Mouse (Mus musculus): ENCODE data around the gene Ap1g2.

The Ap1g2 gene

GRCm38 (mm10) chr14:55089199-55089947, 17.0 kb downstream of the Ap1g2 start:
- no peak for DNase-seq (ENCODE audit: low spot score in 2 of 2)

DNA sequence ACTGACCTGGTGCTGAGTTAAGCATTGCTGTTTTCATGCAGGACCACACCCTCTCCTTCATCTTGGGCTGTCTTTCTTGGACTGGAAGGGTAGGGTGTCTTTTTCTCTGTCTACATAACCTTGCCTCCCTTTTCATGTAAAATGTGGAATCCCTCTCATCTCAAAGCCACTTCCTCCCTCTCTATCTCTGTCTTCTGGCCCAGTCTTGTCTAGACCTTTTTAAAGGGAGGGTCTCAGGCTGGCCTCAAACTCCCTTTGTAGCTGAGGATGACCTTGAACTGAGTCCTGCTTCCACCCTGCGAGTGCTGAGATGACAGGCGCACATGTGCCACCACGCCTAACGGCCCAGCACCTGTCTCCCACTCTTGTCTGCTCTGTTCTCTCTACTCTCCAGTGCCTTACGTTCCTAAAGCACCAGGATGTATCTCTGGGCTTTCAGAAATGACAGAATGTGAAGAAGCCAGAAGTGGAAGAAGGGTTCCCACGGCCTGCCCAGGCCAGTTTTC, 20.3 kb downstream of the Ap1g2 start:
- DNase-seq (ENCODE audit: low spot score in 2 of 2): no peak

DNA sequence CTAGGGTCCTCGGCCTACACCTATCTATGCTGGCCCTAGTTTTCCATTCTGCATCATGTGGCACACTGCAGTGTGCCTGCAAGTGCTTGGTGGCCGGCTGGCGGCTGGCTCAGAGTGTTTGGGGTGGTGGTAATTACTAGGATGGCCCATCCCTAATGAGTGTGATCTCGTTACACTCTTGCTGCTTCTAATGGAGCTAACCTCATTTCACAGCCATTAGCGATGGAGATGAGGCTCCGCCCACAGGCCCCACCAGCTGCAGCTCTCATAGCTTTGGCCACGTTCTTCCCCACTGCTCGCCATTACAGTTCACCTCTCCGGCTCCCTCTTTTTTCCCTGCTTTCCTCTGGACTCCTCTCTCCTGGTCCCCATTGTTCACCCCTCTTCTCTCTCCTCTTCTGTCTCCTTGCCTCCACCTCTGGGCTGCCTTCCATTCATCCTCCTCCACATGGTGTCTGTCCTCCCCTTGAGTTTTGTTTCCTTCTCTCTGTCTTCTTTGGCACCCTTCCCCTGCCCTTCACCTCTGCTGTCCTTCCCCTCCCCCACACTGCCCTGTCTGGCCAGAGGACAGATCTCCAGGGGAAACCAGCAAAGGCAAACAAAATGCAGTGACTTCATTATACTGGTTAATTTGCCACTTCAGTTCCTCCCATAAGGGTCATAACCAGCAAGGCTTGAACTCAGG, 20.9 kb downstream of the Ap1g2 start:
- no peak for DNase-seq (ENCODE audit: low spot score in 2 of 2)

- DNase-seq (ENCODE audit: low spot score in 2 of 2): no peak
Observed at GRCm38 (mm10) chr14:55083481-55083880, 22.9 kb downstream of the Ap1g2 start.

DNA sequence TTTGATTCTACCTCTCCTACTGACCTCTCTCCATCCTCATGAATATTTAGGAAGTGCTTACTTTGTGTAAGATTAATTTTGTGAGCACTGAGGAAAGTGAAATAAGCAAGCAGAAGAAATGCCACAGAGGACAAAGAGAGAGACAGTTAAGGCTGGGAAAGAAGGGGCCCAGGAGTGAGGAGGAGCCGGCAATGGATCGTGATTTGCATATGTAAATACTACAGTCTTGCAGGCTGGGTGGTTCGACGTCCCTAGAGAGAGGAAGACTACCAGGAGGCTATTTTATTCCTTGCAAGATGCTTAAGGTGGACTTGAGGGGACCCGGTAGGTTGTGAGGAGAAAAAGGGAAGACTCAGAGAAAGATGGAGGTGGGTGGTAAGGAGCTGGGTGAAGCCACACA, 25.3 kb downstream of the Ap1g2 start:
- no peak for DNase-seq (ENCODE audit: low spot score in 2 of 2)

DNA sequence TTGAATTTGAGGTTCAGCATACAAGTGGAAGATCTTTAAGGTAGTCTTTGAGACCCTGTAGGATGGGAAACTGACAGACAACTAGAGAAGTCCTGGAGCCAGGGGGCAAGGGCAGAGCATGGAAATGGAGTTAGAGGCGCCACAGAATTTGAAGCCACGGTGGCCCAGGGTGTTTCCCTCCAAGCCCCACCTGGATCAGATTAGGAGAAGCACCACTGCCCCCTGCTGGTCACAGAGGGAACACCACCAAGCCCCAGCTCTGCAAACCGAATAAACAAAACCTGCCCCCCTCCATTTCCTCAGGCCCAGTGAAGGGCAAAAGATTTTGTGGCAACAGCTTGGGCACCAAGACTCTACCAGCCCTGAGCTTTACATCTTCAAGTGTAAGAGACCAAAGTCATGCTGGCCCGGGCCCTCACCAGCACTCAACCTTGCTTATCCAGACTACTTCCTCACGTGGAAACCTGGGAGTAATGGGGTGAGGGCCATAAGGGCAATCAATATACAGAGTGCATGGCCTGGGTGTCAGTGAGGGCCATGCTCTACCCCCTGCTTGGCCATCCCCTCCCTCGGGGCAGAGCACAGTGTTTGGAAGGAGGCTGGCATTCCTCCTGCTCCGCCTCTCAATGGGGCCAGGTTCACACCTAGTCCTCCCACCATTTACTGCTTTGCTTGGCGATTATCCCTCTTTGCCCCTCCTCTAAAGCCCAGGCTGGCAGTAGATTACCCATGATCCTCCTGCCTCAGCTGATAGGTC, 27.0 kb downstream of the Ap1g2 start:
- DNase-seq (ENCODE audit: low spot score in 2 of 2): peak in 1 of 2 experiments; percentile 79

DNA sequence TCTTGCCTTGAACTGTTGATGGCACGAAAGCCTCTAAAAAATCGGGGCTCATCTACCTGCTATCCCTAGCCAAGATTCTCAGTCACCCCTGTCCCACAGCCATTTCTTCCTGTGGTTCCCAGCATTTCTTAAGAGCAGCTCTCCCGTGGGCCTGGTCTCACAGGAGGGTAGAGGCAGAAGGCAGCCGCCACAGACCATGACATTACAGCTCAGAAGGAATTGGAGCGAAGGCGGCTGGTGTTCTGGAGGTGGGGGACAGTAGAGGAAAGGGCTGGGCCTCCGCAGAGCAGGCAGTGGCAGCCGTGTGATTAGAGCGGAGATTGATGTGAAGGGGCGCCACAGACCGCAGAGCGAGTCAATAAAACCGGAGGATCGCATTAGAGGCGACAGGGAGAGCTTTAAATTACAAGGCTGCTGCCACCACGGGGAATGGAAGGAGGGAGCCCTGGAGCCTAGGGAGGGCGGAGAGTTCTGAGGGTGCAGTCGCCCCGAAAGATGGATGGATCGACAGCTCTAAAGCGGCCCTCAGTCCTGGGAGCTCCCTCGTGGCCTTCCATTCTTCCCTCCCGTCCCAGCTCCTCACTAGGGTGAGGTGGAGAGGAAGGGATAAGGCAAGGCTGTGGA, 27.9 kb downstream of the Ap1g2 start:
- peak in 1 of 2 experiments; percentile 54 for DNase-seq (ENCODE audit: low spot score in 2 of 2)

DNA sequence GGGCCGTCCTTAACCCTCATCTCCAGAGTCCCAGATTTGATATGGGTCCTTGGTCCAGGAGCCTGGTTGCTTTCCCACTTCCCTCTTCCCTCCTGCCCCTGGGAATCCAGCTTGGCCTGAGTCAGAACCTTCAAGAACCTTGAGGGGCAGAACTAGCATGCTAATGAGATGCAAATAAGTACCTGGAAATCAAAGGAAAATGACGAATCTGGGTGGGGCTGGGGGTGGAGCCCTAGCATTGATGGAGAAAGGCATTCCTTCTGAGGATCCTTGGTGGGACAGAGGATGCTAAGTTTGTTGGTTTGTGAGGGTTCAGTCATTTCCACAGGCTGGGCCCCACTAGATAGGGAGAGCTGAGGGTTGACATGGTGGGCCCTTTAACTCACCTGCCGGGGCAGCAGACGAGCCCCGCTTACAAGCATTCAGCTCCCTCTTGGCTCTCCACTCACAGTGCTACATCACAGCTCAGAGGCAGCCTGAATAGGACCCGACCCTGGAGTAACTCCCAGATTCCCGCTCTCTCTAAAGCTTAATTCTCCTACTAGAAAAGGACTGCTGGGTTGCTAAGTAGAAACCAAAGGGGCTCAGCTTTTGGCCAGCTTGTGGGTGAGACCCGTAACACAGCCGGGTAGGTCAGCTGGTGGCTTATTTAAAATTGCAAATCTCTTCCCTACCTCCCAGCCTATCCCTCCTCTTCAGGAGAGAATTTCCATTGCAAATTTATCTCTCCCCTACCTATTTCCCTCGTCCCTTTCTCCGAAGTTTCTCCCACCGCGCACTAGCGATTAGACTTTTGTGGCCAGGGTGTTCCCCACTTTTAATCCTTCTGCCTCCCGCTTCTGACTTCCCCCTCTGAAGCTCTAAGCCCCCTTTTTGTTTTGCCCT, 28.7 kb downstream of the Ap1g2 start:
- no peak for DNase-seq (ENCODE audit: low spot score in 2 of 2)

DNA sequence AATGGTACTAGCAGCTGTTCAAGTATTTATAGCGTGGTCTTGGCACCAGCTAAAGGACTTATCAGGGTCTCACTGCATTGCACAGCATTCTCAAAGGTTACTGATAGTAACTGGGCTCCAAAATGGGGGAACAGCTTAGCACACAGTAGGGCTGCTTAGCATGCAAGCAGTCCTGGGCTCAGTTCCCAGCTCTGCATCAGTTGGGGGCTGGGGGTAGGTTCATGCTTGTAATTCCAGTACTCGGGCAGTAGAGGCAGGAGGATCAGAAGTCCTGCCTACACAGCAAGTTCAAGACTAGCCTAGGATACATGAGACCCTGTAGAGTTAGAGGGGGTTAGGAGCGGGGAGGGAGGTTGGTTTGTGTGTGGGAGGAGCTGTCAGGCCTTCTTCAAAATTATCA, 29.4 kb downstream of the Ap1g2 start:
- DNase-seq (ENCODE audit: low spot score in 2 of 2): no peak

DNA sequence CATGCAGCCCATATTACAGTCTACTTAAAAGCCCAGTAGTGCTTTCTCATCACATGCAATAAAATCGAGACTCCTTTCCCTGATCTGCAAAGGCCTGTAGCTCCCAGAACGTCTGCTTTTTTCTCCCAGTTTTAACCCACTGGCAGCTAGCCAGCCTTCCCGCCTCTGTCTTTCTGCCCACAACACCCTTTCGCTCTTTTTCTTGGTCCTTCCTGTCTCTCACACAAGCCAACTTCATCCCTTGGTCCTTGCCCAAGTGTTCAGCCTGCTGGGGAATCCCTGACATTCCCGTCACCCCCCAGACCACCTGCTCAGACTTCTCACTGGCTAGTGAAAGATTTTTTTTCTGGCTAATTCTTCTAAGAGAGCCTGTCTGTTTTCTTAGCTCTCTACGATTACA, 30.2 kb downstream of the Ap1g2 start:
- peak in 1 of 2 experiments; percentile 58 for DNase-seq (ENCODE audit: low spot score in 2 of 2)

DNA sequence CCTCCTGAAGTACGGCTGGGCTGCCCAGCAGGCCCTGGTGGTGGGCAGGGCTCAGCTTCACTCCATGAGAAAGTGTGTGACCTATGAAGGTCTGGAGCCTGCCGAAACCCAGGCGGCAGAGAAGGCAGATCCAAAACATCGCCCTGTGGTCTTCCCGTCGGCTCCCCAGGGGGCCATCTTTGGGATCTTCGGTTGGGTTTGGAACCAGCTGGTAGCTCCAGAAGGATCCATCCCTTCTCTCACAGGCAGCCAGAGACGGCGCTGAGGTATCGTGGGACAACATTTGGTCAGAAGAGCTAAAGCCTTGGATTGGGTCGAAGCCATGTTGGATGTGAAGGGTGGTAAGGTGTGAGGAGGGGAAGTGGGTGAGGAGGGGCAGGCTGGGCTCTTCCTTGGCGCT, 32.0 kb downstream of the Ap1g2 start:
- DNase-seq (ENCODE audit: low spot score in 2 of 2): peak in 1 of 2 experiments; percentile 54

DNA sequence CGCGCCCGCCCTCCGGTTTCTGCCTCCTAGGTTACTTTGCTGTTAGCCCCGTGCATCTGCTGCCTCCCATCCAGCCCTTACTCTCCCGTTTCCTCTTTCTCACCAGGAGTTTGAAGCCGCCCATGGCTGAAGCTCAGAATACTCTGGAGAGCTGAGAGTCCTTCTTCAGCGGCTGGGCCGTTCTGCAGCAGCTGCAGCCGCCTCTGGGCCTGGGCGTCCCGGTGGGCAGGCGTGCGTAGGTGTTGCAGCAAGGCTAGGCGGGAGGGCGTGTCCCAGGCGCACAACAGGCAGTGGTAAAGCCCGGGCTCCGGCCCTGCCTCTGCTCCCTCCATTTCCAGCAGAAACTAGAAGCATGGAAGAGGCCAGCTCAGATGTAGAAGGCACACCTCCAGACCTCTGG, 34.6 kb downstream of the Ap1g2 start:
- DNase-seq (ENCODE audit: low spot score in 2 of 2): peak in 1 of 2 experiments; percentile 58

DNA sequence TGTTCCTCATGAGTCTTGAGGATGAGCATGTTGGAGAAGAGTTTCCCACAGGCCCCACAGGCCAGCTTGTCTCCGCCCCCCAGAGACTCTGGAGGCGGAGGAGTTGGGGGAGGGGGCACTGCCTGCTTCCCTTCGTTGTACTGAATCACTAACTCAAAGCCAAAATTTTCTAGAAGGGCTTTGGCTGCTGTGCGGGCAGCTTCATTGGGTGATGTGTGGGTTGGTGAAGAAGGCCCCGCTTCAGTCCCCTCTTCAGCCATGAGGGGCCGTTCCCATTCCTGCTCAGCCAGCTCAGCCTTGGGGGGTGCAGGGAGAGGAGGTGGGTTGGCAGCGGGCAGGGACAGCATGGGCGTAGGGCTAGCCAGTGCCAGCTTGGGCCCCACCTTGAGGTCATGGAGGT, 40.4 kb downstream of the Ap1g2 start:
- DNase-seq (ENCODE audit: low spot score in 2 of 2): no peak

DNA sequence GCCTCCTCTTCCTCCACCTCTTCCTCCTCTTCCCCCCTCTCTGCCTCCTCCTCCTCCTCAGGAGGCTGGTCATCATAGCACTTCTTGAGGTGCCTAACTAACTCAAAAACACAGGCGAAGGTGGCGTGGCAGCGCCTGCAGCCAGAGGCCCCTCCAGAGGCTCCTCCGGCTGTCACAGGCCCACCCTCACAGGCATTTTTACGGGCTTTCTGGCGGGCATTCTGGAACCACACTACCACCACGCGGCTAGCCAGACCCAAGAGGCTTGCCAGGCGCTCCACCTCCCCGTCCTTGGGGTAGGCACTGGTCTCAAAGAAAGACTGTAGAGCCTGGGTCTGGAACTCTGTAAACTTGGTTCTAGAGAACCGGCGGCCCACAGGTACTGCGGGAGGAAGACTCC, 41.0 kb downstream of the Ap1g2 start:
- DNase-seq (ENCODE audit: low spot score in 2 of 2): no peak

DNA sequence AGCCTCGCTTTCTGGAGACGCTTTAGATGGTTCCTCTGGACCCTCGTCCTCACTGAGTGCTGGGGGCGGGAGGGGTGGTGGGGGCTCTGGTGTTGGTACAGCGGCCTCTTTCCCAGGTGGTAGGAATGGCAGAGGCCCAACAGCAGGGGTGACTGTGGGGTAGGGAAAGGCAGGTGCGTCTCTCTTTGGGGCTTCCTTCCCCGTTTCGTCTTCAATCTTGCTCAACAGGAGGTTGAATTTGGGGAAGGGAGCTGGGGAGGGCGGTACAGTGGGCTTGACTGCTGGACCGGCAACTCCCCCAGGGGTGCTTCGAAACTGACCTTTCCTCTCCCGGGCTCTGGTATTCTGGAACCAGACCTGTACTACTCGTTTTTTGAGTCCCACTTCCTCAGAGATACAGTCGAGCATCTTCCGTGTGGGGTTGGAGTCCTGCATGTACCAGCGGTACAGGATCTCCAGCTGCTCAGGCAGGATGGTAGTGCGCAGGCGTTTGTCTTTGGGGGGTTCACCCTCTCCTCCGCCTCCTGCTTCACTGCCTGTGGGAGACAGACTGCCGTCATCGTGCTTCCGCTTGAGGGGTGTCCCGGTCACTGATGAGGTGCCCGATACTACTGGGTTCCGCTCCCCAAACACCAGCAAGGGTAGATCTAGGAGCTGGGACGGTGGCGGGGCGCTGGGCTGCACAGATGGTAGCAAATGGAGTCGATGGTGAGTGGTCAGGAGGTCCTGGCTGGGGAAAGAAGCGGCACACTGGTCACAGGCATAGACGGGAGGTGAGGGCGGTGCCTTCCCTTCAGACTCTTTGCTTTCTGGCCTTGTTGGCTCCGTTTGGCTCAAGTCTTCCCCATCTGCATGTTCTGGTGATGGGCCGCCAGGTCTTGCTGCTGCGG, 41.7 kb downstream of the Ap1g2 start:
- no peak for DNase-seq (ENCODE audit: low spot score in 2 of 2)

GRCm38 (mm10) chr14:55063581-55064381, 42.6 kb downstream of the Ap1g2 start:
- no peak for DNase-seq (ENCODE audit: low spot score in 2 of 2)

GRCm38 (mm10) chr14:55063117-55063516, 43.3 kb downstream of the Ap1g2 start:
- DNase-seq (ENCODE audit: low spot score in 2 of 2): no peak

DNA sequence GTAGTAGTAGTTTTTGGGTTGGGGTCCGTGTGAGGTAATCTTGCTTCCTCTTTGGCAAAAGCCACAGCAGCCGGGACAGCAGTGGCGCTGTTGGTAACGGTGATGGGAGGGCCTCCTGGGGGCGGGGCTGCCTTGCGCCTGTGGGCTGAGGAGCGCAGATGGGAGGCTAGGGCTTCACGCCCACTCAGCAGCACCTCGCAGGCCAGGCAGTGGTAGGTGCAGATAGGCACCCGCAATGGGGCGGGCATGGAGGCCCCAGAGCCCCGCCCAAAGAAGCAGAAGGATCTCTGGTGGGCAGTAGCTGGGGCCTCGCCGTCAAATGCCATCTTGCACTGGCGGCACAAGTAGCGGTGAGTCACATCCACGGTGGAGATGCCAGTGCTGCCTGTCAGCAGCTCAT, 43.8 kb downstream of the Ap1g2 start:
- DNase-seq (ENCODE audit: low spot score in 2 of 2): peak in 1 of 2 experiments; percentile 59

DNA sequence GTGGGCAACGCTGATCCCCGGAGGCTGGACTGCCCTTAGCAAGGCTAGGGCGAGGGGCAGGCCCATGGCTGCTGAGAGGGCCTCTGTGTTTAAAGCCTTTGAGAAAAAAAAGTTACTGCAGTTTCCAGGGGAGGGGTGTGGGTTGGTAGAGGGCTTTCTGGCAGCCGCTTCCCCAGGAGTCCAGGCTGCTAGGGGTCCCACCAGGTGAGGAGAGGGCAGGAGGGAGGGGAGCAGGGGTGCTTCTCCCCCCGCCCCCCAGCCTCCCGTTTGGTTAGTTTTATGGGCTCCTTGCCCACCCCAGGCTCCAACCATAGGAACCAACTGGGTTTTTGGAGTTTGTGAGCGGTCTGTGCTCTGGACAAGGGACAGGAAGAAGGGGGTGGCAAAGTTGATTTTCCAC, 44.5 kb downstream of the Ap1g2 start:
- no peak for DNase-seq (ENCODE audit: low spot score in 2 of 2)
